Mouse (Mus musculus): Measurements from ENCODE around the gene Pdss2. TPM values are rescaled to one million over a fixed set of nuclear protein-coding genes. Genes with fewer than 3 reads are reported as not detected.

Gene Pdss2
- total and polyA plus RNA-seq, 3 experiments: 2.8 to 10.8 (median 5.9) TPM

- no peak overlapping the region; the same call in 1 of the 2 replicates for H3K4me3 ChIP-seq (ENCODE audit: low read depth, low read length)
- DNase-seq (ENCODE audit: low spot score) (no peak), ATAC-seq (ENCODE audit: extremely low read depth, insufficient number of reproducible peaks, low FRiP score, poor library complexity, severe bottlenecking) (0 out of 2 replicates have a peak, but pooled peaks have one; percentile 1)
- peaks cover 20% of the 10 kb centered on the region for H3K4me1 ChIP-seq (ENCODE audit: insufficient read depth, low read depth, low read length)
- TF ChIP-seq POLR2AphosphoS5 (IDR thresholded peaks at IDR 0.05; ENCODE audit: insufficient replicate concordance, low read depth, low read length) (no peak), GATA1 (IDR thresholded peaks at IDR 0.05; ENCODE audit: borderline replicate concordance, low read length) (no peak), TAL1 (conservative IDR thresholded peaks at IDR 0.05; ENCODE audit: low read depth, low read length) (0 out of 2 replicates have a peak, but pooled peaks have one; percentile 19), GATA2 (IDR thresholded peaks at IDR 0.05; ENCODE audit: borderline replicate concordance, low read depth, low read length) (no peak), CTCF (IDR thresholded peaks at IDR 0.05; ENCODE audit: low read depth, low read length) (no peak)
- no peaks in the 10 kb centered on the region for H3K36me3 ChIP-seq (replicated peaks)
- H3K27me3 ChIP-seq (ENCODE audit: insufficient read depth, low read length): no peaks in the 10 kb centered on the region
- H3K9me3 ChIP-seq (replicated peaks): no peaks in the 10 kb centered on the region
Measured at GRCm38 (mm10) chr10:43290638-43291230, 69.4 kb downstream of the Pdss2 start.

GRCm38 (mm10) chr10:43291333-43291736, 70.0 kb downstream of the Pdss2 start:
- H3K4me3 ChIP-seq (ENCODE audit: low read depth, low read length): no peak overlapping the region
- peaks cover 20% of the 10 kb centered on the region for H3K4me1 ChIP-seq (ENCODE audit: insufficient read depth, low read depth, low read length)
- ATAC-seq (ENCODE audit: extremely low read depth, insufficient number of reproducible peaks, low FRiP score, poor library complexity, severe bottlenecking): no peak; the same call in 1 of the 2 replicates
- no peak for TF ChIP-seq POLR2AphosphoS5 (IDR thresholded peaks at IDR 0.05; ENCODE audit: insufficient replicate concordance, low read depth, low read length)
- no peak for TF ChIP-seq GATA2 (IDR thresholded peaks at IDR 0.05; ENCODE audit: borderline replicate concordance, low read depth, low read length)
- no peak for TF ChIP-seq TAL1 (conservative IDR thresholded peaks at IDR 0.05; ENCODE audit: low read depth, low read length)
- TF ChIP-seq GATA1 (IDR thresholded peaks at IDR 0.05; ENCODE audit: borderline replicate concordance, low read length): no peak
- no peak for TF ChIP-seq CTCF (IDR thresholded peaks at IDR 0.05; ENCODE audit: low read depth, low read length)
- DNase-seq (ENCODE audit: low spot score): no peak
- H3K27me3 ChIP-seq (ENCODE audit: insufficient read depth, low read length): no peaks in the 10 kb centered on the region
- no peaks in the 10 kb centered on the region for H3K36me3 ChIP-seq (replicated peaks)
- H3K9me3 ChIP-seq (replicated peaks): no peaks in the 10 kb centered on the region

GRCm38 (mm10) chr10:43292454-43292853, 71.2 kb downstream of the Pdss2 start:
- TF ChIP-seq CTCF (IDR thresholded peaks at IDR 0.05; ENCODE audit: low read depth, low read length): no peak
- no peak for TF ChIP-seq GATA2 (IDR thresholded peaks at IDR 0.05; ENCODE audit: borderline replicate concordance, low read depth, low read length)
- no peaks in the 10 kb centered on the region for H3K9me3 ChIP-seq (replicated peaks)
- peaks cover 20% of the 10 kb centered on the region for H3K4me1 ChIP-seq (ENCODE audit: insufficient read depth, low read depth, low read length)
- H3K27me3 ChIP-seq (ENCODE audit: insufficient read depth, low read length): no peaks in the 10 kb centered on the region
- H3K36me3 ChIP-seq (replicated peaks): no peaks in the 10 kb centered on the region
- no peak overlapping the region for H3K4me3 ChIP-seq (ENCODE audit: low read depth, low read length)
- no peak for ATAC-seq (ENCODE audit: extremely low read depth, insufficient number of reproducible peaks, low FRiP score, poor library complexity, severe bottlenecking)
- peak; percentile 8 for DNase-seq (ENCODE audit: low spot score)

- ATAC-seq (ENCODE audit: extremely low read depth, insufficient number of reproducible peaks, low FRiP score, poor library complexity, severe bottlenecking) (no peak), DNase-seq (ENCODE audit: low spot score) (no peak)
- TF ChIP-seq POLR2AphosphoS5 (IDR thresholded peaks at IDR 0.05; ENCODE audit: insufficient replicate concordance, low read depth, low read length) (no peak), GATA2 (IDR thresholded peaks at IDR 0.05; ENCODE audit: borderline replicate concordance, low read depth, low read length) (no peak), TAL1 (conservative IDR thresholded peaks at IDR 0.05; ENCODE audit: low read depth, low read length) (no peak), GATA1 (IDR thresholded peaks at IDR 0.05; ENCODE audit: borderline replicate concordance, low read length) (no peak), CTCF (IDR thresholded peaks at IDR 0.05; ENCODE audit: low read depth, low read length) (no peak)
- Histone ChIP-seq H3K4me1 (ENCODE audit: insufficient read depth, low read depth, low read length) (peaks cover 20% of the 10 kb centered on the region), H3K36me3 (replicated peaks) (no peaks in the 10 kb centered on the region), H3K4me3 (ENCODE audit: low read depth, low read length) (no peak overlapping the region), H3K9me3 (replicated peaks) (no peaks in the 10 kb centered on the region), H3K27me3 (ENCODE audit: insufficient read depth, low read length) (no peaks in the 10 kb centered on the region)
Measured at GRCm38 (mm10) chr10:43294331-43294730, 73.0 kb downstream of the Pdss2 start.

GRCm38 (mm10) chr10:43308105-43308810, 87.0 kb downstream of the Pdss2 start:
- Histone ChIP-seq H3K4me1 (ENCODE audit: insufficient read depth, low read depth, low read length) (peaks cover 5% of the 10 kb centered on the region; the same call in 1 of the 2 replicates), H3K4me3 (ENCODE audit: low read depth, low read length) (no peak overlapping the region), H3K9me3 (replicated peaks) (no peaks in the 10 kb centered on the region), H3K36me3 (replicated peaks) (peaks cover 11% of the 10 kb centered on the region), H3K27me3 (ENCODE audit: insufficient read depth, low read length) (no peaks in the 10 kb centered on the region)
- no peak for ATAC-seq (ENCODE audit: extremely low read depth, insufficient number of reproducible peaks, low FRiP score, poor library complexity, severe bottlenecking)
- DNase-seq (ENCODE audit: low spot score): no peak
- TF ChIP-seq GATA2 (IDR thresholded peaks at IDR 0.05; ENCODE audit: borderline replicate concordance, low read depth, low read length): no peak

- TF ChIP-seq CTCF (IDR thresholded peaks at IDR 0.05; ENCODE audit: low read depth, low read length): no peak
- no peak for TF ChIP-seq GATA2 (IDR thresholded peaks at IDR 0.05; ENCODE audit: borderline replicate concordance, low read depth, low read length)
- no peak for TF ChIP-seq TAL1 (conservative IDR thresholded peaks at IDR 0.05; ENCODE audit: low read depth, low read length)
- TF ChIP-seq POLR2AphosphoS5 (IDR thresholded peaks at IDR 0.05; ENCODE audit: insufficient replicate concordance, low read depth, low read length): no peak
- no peak for TF ChIP-seq GATA1 (IDR thresholded peaks at IDR 0.05; ENCODE audit: borderline replicate concordance, low read length)
- Histone ChIP-seq H3K4me3 (ENCODE audit: low read depth, low read length) (no peak overlapping the region), H3K9me3 (replicated peaks) (no peaks in the 10 kb centered on the region), H3K27me3 (ENCODE audit: insufficient read depth, low read length) (no peaks in the 10 kb centered on the region), H3K36me3 (replicated peaks) (peaks cover 5% of the 10 kb centered on the region), H3K4me1 (ENCODE audit: insufficient read depth, low read depth, low read length) (peaks cover 5% of the 10 kb centered on the region; the same call in 1 of the 2 replicates)
- ATAC-seq (ENCODE audit: extremely low read depth, insufficient number of reproducible peaks, low FRiP score, poor library complexity, severe bottlenecking) (no peak), DNase-seq (ENCODE audit: low spot score) (no peak)
Measured at GRCm38 (mm10) chr10:43310781-43311392, 89.6 kb downstream of the Pdss2 start.
